ENCODE assay signal across 8 mouse cellular contexts in genomic region chr10:5203837-5204236, GRCm38 (mm10).
A peak's percentile ranks its signal among the peaks of the same experiment; 100 is the strongest.
DNase-seq lines count a peak whose midpoint lies in the region; ATAC-seq and TF ChIP-seq lines count a peak whose summit lies in the region.

No protein-coding gene starts in this region.

- no peaks in the 10 kb centered on the region for H3K36me3 ChIP-seq in neural tube, embryonic 12.5 days
- H3K36me3 ChIP-seq in stomach, postnatal 0 days (ENCODE audit: control insufficient read depth, insufficient read depth, low read length): peaks cover 5% of the 10 kb centered on the region; the same call in 1 of the 2 replicates

- DNase-seq in CD4-positive, CD25-positive, alpha-beta regulatory T cell, adult 2 months (ENCODE audit: low read depth, low spot score): peak; percentile 19
- DNase-seq in cerebellum, adult 8-10 months: peak; percentile 52
- DNase-seq in layer of hippocampus, adult 18-20 months (ENCODE audit: low spot score in 2 of 2): peak; percentile 79 to 93
- no peak for DNase-seq in stomach, postnatal 0 days (ENCODE audit: low spot score)
- DNase-seq in lung, postnatal 14 days: no peak
- no peak for DNase-seq in urinary bladder, postnatal 14 days (ENCODE audit: low spot score)
- DNase-seq in kidney, postnatal 14 days: no peak

- no peak for TF ChIP-seq EP300 in stomach, postnatal 0 days (optimal IDR thresholded peaks at IDR 0.05)

- no peak overlapping the region for H3K27ac ChIP-seq in neural tube, embryonic 12.5 days
- H3K27ac ChIP-seq in stomach, postnatal 0 days (replicated peaks): no peak overlapping the region

- H3K4me1 ChIP-seq in neural tube, embryonic 12.5 days: no peaks in the 10 kb centered on the region
- H3K4me1 ChIP-seq in stomach, postnatal 0 days (replicated peaks; ENCODE audit: control insufficient read depth, insufficient read depth): no peaks in the 10 kb centered on the region

- H3K9ac ChIP-seq in neural tube, embryonic 12.5 days: no peak overlapping the region
- H3K9ac ChIP-seq in stomach, postnatal 0 days (ENCODE audit: low read length): no peak overlapping the region

- peak; percentile 78 for ATAC-seq in neural tube, embryonic 12.5 days (ENCODE audit: low FRiP score, low read depth)
- no peak for ATAC-seq in stomach, postnatal 0 days (ENCODE audit: low FRiP score, low TSS enrichment)

- H3K4me2 ChIP-seq in neural tube, embryonic 12.5 days (replicated peaks): no peak overlapping the region
- H3K4me2 ChIP-seq in stomach, postnatal 0 days (replicated peaks; ENCODE audit: low read depth): no peak overlapping the region

- no peak for TF ChIP-seq CTCF in stomach, postnatal 0 days (IDR thresholded peaks at IDR 0.05; ENCODE audit: low read depth)

- H3K9me3 ChIP-seq in neural tube, embryonic 12.5 days: no peaks in the 10 kb centered on the region
- H3K9me3 ChIP-seq in stomach, postnatal 0 days (ENCODE audit: control insufficient read depth, low read length): no peaks in the 10 kb centered on the region

- no peaks in the 10 kb centered on the region for H3K27me3 ChIP-seq in neural tube, embryonic 12.5 days (replicated peaks)
- H3K27me3 ChIP-seq in stomach, postnatal 0 days (ENCODE audit: control insufficient read depth, insufficient read depth, low read length): no peaks in the 10 kb centered on the region

- WGBS in neural tube, embryonic 12.5 days: 74% methylated on average over 10 of the region's 10 CpGs
- whole genome bisulfite sequencing in stomach, postnatal 0 days: 59% methylated on average over 10 of the region's 10 CpGs

- no peak overlapping the region for H3K4me3 ChIP-seq in neural tube, embryonic 12.5 days
- no peak overlapping the region for H3K4me3 ChIP-seq in stomach, postnatal 0 days (ENCODE audit: low read depth, low read length)

Comparison
In these comparisons a context has a peak if more than half of its experiments do, and no peak if none do; other contexts are left out.
1. DNase-seq: peak in CD4-positive, CD25-positive, alpha-beta regulatory T cell, adult 2 months (single experiment), cerebellum, adult 8-10 months (single experiment) and layer of hippocampus, adult 18-20 months (2 of 2); none in stomach, postnatal 0 days (single experiment), lung, postnatal 14 days (single experiment), urinary bladder, postnatal 14 days (single experiment) and kidney, postnatal 14 days (single experiment).